Mouse (Mus musculus) lung, adult 2 months (tissue): ENCODE results near the gene Myoz1. TPM values are rescaled to one million over a fixed set of nuclear protein-coding genes. Genes with fewer than 3 reads are reported as not detected.
"Not testable (repeated sequence)": the region's sequence is repeated elsewhere in the genome, so short reads cannot be mapped to it uniquely, and the experiment has no call there.

Experiments used
- DNase-seq: peaks from one replicate; pipeline ENCODE4 v3.0.0; 2022
- H3K4me1 ChIP-seq: fragments of 200-500 bp; 2 replicates; pipeline ENCODE4 v1.6.1; 2011; ENCODE audit warnings: low read length; ENCODE audit not compliant: control insufficient read depth, insufficient read depth
- H3K4me3 ChIP-seq: fragments of 200-500 bp; replicated peaks from 2 replicates; pipeline ENCODE3; 2011; ENCODE audit warnings: low read depth, mild to moderate bottlenecking, control low read depth, low read length; ENCODE audit errors: extremely low read depth
- CTCF ChIP-seq: fragments of 200-500 bp; IDR thresholded peaks from 2 replicates; pipeline ENCODE4 v1.5.1; 2011; ENCODE audit warnings: mild to moderate bottlenecking, low read length, control low read depth; ENCODE audit not compliant: insufficient read depth
- POLR2A ChIP-seq: fragments of 200-500 bp; IDR thresholded peaks from 2 replicates; pipeline ENCODE4 v1.6.1; 2011; ENCODE audit warnings: low read depth, mild to moderate bottlenecking, control low read depth, low read length, borderline replicate concordance; ENCODE audit errors: extremely low read depth
- WGBS: fragments of 180-500 bp; shearing (Covaris S2); methylation state at CpG from one replicate; pipeline ENCODE4 v1.1.7; 2018; 5-methylcytosine and 5-hydroxymethylcytosine counted together
- polyA plus RNA-seq: library from polyadenylated mRNA; depleted of rRNA; stranded (reverse); fragments of >200 nt; gene quantifications from 2 replicates; pipeline ENCODE4 v1.2.3, GENCODE M21; 2012

Myoz1 gene
- polyA plus RNA-seq, 1 experiment: 19.8 TPM

DNA sequence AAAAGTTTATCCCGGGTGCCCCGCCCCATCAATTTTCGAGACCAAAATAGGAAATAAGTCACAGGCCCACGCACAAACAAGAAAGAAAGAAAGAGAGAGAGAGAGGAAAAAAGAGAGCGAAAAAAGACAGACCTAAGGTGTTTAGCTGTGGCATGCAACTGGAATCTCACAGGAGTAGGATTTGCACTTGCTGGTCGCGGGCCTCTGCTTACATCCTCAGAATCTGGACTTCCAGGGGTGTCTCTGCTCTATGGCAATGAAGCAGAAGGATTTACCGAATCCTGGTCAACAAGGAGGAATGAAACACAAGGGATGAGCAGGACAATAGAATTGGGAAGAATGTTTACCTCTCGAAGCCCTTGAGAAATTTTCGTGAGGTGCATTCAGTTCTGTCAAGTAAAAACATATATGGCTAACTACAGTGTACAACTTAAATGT is 14.9 kb downstream of the Myoz1 start:
- Histone ChIP-seq H3K4me1 (peaks cover 7% of the 10 kb centered on the region), H3K4me3 (peak overlapping the region; percentile 95)
- WGBS: 13% methylated on average over 10 of the region's 10 CpGs
- TF ChIP-seq CTCF (no peak), POLR2A (no peak)
- DNase-seq: no peak

DNA sequence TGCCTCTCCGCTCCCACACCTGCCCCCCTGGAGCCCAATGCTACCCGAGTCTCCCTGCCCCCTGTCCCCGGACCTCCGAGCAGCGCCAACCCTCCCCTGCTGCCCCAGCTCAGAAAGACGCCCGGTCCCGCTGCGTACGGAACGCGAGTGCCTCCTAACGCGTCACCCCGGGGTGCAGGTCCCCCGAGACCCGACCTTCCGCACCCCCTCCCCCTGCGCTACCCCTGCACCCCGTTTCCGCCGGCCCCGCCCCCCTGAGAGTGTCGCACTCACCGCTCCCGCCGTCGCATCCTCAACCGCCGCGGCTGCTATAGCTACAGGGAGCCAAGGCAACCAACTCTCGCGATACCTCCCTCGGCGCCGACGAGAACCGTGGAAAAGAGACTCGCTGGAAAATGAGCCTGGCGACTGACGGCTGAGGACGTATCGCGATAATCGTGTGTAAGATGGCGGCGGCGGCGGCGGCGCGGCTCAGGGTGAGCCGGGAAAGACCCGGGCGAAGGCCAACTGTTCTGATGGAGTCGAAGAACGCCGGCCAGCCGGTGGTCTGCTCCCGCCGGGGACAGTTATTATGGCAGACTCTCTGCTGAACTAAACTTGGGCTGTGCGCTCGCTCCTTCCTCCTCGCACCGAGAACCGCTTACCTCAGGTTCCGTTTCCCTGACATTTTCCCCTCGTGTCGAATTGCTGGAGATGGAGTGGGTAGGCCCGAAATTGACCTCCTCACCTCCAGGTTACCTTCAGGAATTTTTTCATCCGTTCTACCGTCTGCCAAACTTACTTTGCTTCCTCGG is 15.5 kb downstream of the Myoz1 start, which contains the start of gene Usp54:
TSS of gene Usp54 (minus strand) at position 420 of the 794 bp plus-strand sequence.
- no peak for TF ChIP-seq CTCF
- TF ChIP-seq POLR2A: peak; percentile 84
- Histone ChIP-seq H3K4me1 (peaks cover 7% of the 10 kb centered on the region), H3K4me3 (peak within 1 kb of the TSS; percentile 95)
- WGBS: under 1% methylated on average over 73 of the region's 73 CpGs
- DNase-seq: peak; percentile 94

- Histone ChIP-seq H3K4me1 (peaks cover 7% of the 10 kb centered on the region), H3K4me3 (peak overlapping the region; percentile 95)
- no peak for DNase-seq
- WGBS: 5% methylated on average over 16 of the region's 16 CpGs
- TF ChIP-seq POLR2A (no peak), CTCF (no peak)
These were observed 16.3 kb downstream of the Myoz1 start for GRCm38 (mm10) chr14:20639918-20640619.

- H3K4me3 ChIP-seq: no peak overlapping the region
- TF ChIP-seq CTCF (no peak), POLR2A (no peak)
- H3K4me1 ChIP-seq: peaks cover 7% of the 10 kb centered on the region
- WGBS: 86% methylated on average over 6 of the region's 6 CpGs
- no peak for DNase-seq
These were observed 17.6 kb downstream of the Myoz1 start for GRCm38 (mm10) chr14:20638702-20639101.

DNA sequence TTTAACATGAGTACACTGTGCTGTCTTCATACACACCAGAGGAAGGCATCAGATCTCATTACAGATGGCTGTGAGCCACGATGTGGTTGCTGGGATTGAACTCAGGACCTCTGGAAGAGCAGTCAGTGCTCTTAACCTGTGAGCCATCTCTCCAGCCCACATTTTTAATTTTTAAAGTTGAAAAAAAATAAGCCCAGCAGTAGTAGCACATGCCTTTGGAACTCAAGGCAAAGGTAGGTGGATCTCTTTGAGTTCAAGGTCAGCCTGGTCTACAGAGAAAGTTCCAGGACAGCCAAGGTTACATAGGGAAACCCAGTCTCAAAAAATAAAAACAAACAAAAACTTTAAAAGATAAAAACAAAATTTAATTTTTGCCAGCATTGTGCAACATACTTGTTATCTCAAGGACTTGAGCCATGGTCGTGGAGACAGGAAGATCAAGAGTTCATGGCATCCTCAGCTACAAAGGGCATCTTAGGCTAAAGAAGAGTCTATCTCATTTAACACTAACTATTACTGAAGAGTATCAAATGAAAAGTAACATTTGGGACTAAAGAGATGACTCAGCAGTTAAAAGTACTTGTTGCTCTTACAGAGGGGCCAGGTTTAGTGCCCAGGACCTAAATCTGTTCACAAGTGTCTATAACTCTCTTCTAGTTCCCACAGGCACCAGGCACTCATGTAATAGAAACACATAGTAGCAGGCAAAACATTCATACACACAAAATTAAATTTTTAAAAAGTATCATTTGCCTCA is 18.3 kb downstream of the Myoz1 start:
- no peak for TF ChIP-seq CTCF
- TF ChIP-seq POLR2A: no peak
- WGBS: 49% methylated on average over 2 of the region's 2 CpGs
- Histone ChIP-seq H3K4me3 (no peak overlapping the region), H3K4me1 (peaks cover 7% of the 10 kb centered on the region)
- DNase-seq: no peak

DNA sequence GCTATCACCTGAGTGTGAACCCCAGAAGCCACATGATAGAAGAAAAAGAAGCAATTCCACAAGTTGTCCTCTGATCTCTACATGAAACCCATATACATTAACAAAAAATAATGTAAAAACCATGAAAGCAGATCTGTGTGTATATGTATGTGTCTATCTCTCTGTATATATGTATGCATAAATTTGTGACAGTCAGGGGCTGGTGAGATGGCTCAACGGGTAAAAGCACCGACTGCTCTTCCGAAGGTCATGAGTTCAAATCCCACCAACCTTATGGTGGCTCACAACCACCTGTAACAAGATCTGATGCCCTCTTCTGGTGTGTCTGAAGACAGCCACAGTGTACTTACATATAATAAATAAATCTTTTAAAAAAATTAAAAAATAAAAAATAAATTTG is 19.4 kb downstream of the Myoz1 start:
- 93% methylated on average over 3 of the region's 3 CpGs for WGBS
- not testable (repeated sequence) for H3K4me1 ChIP-seq, DNase-seq, H3K4me3 ChIP-seq

- Histone ChIP-seq H3K4me1 (peaks cover 2% of the 10 kb centered on the region; the same call in 1 of the 2 replicates), H3K4me3 (no peak overlapping the region)
- TF ChIP-seq CTCF (no peak), POLR2A (no peak)
- DNase-seq: no peak
- WGBS: 58% methylated on average over 2 of the region's 2 CpGs
These were observed 20.8 kb downstream of the Myoz1 start for GRCm38 (mm10) chr14:20635546-20635945.

- WGBS: 30% methylated on average over 4 of the region's 4 CpGs
- Histone ChIP-seq H3K4me1 (no peaks in the 10 kb centered on the region), H3K4me3 (no peak overlapping the region)
- DNase-seq: peak; percentile 36
- TF ChIP-seq POLR2A: no peak
- no peak for TF ChIP-seq CTCF
These were observed 25.1 kb downstream of the Myoz1 start for GRCm38 (mm10) chr14:20631253-20631652.

DNA sequence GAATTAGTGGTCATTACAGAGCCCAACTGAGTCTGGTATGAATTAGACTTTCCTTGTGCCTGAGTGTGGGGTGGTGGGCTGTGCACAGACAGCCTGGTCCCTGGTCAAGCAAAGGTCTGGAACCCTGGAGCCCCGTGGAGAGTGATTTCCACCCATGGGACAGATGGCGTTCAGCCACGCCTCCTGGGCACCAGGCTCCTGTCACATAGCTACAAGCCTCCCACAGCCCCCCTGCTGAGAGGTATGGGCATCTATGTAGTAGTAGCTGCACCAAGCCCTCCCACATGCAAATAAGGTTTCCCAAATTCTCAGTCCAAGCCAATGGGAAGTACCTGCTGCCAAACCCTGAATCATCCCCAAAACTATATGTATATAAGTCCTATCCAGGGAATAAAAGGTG is 29.4 kb downstream of the Myoz1 start:
- TF ChIP-seq CTCF (no peak), POLR2A (no peak)
- 89% methylated on average over 3 of the region's 3 CpGs for WGBS
- no peak overlapping the region for H3K4me3 ChIP-seq
- DNase-seq: no peak
- H3K4me1 ChIP-seq: no peaks in the 10 kb centered on the region
